Mouse (Mus musculus): ENCODE measurements around the gene Mcrip2.

The Mcrip2 gene

DNA sequence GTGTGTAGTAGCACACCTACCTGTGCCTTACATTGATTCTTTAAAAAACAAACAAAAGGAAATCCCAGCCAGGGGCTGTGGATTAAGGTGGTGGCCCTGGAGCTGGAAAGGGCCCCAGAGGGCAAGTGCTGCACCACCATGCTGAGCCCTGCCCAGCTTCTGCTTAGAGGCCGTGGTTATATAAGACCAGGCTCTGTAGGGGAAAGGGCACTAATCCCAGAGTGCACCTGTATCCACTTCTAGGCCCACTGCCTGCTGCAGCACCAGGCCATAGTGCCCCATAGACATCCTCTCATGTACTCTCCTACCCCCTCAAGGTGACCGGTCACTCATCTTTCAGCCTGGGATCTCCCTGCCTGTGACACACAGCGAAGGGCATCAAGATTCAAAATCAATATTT lies 2.4 kb downstream of the Mcrip2 start:
- no peak for DNase-seq (ENCODE audit: low read depth, low spot score)

DNA sequence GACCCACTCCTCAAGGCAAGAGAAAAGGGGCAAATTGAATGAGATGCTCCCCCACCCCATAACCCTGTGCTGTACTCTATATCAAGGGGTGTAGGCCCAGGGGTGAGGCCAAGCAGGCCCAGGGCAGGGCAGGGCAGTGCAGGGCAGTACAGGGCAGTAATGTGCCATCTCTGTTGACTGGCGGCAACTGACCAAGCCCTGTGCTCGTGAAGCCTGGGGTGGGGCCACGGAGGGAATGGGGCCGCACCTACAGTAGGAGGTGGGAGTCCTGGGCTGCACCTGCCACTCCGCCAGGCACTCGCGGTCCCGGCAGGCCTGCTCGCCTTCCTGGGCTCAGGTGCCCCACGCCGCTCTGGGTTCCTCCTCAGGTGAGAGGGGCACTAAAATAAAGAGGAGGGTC lies 3.3 kb downstream of the Mcrip2 start:
- DNase-seq (ENCODE audit: low read depth, low spot score) = no peak

DNA sequence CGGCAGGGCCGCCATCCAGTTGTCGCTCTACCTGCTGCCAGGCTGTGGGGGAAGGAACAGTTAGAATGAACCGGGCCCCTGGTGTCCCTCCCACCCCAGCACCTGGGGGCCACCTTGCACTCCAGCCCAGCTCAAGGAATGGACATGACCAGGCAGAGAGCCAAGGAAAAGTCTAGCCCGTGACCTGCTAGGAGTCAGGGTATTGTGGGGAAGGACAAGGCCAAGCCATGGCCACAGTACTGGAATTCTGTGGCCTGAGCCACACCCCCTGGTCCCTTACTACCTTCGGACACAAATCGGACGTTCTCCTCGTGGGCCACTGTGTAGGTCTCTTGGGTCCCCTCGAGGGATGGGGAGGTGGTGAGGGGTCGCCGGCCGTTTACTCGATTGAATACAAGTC lies 4.3 kb downstream of the Mcrip2 start:
- no peak for DNase-seq (ENCODE audit: low read depth, low spot score)

DNA sequence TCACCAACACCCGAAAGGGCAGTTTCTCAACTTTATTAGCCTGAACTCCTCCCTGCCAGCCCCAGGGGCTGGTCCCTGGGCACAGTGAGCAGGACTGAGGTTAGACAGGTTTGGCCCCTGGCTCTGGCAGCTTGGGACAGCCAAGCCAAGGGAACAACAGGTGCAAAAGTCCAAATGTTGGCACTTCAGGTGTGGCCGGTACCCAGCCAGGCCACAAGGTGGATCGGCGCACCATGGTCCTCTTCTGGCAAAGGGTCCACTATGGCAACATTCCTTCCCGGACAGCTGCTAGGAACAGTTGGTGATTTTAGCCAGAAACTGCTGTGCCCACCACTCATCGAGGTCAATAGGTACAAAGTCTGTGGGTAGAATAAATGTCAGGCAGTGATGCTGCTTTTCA lies 4.9 kb downstream of the Mcrip2 start:
- DNase-seq (ENCODE audit: low read depth, low spot score) = no peak

DNA sequence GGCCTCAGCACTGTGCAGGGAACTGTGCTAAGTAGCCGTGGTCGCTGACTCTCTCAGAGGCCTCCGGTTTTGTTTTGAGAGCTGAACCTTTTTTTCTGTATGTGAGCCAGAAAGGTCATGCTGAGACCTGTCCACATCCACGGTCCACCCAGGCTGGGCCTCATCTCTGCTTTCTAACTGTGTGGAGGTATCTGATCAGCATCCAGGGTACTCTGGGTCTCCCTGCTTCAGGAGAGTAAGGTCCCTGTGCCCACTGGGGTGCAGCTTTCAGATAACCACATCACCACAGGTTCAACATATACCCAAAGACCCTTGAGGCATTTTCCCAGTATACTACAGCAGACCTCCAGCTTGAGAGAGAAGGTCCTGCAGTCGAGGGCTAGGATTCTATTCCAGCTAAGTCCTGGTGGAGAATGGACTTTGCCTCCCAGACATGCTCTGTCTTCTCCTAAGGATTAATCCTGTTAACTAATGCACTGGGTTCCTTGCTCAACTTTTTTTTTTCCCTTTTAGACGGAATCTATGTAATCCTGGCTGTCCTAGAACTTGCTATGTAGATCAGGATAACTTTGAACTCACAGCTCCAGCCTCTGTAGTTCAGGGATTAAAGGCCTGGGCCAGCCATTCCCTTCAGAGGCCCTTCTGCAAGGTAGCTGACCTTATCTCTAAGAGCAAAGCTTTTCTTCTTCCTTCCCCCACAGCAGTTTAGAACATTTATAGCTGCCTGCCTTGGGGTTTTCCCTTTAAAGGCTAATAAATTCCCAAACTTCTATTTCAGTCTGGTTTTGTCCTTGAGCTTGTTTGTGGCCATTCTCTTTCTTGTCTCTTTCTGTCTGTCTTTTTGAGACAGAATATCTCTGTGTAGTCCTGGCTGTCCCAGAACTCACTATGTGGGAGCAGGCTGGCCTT lies 6.6 kb downstream of the Mcrip2 start:
- no peak for DNase-seq (ENCODE audit: low read depth, low spot score)

DNA sequence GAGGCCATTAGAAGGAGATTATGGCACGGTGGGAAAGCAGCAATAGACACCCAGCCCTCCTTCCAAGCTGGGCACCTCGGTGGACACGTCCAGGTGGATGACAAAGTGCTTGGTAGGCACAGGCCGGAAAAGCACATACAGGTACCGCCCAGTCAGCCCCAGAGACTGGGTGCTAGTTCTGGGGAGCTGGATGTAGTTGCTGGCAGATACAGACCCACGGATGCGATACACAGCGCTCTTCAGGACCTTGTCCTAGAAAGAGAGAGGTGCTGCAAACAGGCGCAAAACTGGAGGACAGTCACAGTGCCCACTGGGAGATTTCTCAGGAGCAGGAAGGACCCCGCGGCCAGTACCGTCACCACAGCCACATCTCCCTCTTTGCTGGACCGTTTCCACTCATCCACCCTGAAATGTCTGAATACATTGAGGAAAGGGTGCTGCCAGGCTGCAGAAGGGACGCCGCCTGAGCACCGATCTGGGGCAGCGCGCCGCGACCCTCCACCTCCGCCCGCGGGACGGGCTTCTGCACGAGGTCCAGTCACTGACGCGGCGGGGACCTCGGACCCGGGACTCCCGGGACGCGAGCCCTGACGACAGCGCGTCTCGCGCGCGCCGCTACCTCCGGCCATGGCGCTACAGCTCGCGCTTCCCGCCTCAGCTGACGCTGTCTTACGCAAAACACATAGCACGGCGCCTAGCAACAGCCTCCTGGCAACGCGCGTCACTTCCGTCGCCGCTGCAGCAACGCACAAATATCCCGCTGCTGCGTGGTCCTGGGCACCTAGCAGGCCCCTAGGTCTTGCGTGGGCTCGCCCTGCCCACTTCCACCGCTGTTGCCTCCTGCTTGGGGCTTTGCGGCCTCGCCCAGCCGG lies 7.5 kb downstream of the Mcrip2 start, which contains the start of gene Wdr90:
Gene Wdr90, minus strand, starts transcription at position 670 of the 872 bp plus-strand sequence.
- DNase-seq (ENCODE audit: low read depth, low spot score) = peak; percentile 93

DNA sequence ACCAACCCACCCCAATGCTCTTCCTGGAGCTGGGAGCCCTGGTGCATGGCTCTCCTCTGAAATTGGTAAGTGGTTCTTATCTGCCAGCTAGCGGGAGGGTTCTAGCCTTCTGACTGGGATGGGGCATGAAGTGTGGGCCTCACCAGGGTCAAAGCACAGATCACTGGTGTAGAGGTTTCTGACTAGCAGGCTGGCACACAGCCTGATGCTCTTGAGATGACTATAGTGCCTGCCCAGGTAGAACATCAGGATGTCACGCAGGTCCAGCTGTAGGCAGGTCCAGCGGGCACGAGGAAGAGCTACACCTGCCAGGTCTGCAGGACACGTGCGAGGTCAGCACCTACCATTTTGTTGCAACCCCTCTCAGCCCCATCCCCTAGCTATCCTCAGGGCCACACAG lies 8.3 kb downstream of the Mcrip2 start:
- DNase-seq (ENCODE audit: low read depth, low spot score) = no peak

DNA sequence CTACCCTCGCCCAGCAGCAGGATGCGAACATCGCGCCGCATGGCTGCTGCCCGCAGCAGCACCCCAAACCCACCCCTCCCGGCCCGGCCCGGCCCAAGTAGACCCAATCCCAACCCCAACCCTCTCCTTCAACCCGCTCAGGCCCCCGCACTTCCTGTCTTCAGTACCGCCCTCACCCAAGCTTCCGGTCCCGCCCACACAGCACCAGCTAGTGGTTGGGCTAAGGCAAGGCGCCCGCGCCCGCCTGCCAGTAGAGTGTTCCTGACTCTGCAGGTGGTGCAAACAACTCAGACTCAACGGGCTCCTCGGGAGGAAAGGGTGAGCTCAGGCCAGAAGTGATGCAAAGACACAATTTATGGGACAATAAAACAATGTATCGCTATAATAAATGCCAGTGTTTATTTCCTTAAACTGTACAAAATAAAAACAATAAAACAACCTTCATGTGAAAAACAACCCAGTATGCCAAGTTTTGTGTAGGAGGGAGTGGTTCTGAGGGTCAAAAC lies 24.1 kb downstream of the Mcrip2 start, which contains the start of gene Rhot2:
Gene Rhot2, minus strand, starts transcription at position 456 of the 506 bp plus-strand sequence.
- peak; percentile 94 for DNase-seq (ENCODE audit: low read depth, low spot score)

DNA sequence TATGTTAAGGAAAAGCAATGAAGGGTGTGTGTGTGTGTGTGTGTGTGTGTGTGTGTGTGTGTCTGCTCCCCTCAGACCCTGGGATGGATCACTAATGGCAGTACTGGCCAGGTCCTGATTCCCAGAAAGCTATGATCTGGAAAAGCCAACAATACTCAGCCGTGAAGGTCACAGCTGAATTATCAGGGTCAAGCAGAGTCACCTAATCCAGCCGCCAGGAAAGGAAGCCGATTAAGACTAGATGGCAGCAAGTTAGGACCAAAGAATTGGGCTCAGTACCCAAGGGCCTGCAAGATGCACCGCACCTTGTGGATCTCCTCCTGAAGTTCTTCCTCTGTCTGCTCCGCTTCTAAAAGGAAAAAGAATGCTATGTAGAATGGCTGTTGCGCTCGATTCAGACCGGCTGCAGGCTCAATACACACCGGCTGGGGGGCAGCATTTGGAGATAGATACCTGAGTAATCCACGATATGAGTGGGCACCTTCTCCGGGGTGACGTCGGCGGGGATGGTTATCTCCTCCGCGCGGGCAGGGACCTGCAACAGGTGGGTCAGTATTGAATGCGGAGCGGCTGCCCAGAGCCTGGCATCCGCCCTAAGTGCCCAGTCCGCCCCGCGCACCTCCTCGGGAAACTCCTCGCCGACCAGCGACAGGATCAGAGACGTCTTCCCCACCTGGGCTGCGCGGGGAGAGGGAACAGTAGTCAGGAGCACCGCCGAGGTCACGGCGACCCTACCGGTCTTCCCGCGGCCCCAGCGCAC lies 24.7 kb downstream of the Mcrip2 start:
- no peak for DNase-seq (ENCODE audit: low read depth, low spot score)

DNA sequence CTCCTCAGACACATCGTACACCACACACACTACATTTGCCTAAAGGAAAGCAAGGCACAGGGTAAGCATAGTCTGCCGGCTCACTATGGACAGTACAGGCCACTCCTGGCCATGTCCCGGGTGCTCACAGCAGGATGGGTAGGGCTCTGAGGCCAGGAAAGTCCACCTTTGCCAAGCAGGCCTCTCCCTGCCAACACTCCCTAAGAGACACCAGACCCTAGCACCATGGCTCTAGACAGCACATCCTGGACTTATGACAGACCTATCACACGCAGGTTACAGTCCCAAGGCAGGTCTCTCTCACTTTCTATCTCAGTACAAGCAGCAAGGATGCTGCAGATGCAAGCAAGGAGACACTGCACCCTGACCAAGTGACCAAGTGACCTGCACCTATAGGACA lies 25.4 kb downstream of the Mcrip2 start:
- DNase-seq (ENCODE audit: low read depth, low spot score) = no peak

DNA sequence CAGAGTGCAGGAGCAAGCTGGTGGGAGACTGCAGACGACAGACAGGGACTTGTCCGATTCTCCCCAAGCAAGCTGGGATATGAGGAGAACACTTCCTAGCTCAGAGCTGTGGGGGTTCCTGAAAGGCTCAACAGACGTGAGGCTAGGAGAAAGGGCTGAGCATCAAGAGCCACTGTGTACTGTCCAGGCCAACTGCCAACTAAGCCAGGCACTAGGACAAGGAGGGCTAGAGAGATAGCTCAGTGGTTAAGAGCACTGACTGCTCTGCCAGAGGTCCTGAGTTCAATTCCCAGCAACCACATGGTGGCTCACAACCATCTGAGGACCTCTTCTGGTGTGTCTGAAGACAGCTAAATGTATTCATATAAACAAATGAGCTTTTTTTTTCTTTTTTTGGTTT lies 26.1 kb downstream of the Mcrip2 start:
- no peak for DNase-seq (ENCODE audit: low read depth, low spot score)

DNA sequence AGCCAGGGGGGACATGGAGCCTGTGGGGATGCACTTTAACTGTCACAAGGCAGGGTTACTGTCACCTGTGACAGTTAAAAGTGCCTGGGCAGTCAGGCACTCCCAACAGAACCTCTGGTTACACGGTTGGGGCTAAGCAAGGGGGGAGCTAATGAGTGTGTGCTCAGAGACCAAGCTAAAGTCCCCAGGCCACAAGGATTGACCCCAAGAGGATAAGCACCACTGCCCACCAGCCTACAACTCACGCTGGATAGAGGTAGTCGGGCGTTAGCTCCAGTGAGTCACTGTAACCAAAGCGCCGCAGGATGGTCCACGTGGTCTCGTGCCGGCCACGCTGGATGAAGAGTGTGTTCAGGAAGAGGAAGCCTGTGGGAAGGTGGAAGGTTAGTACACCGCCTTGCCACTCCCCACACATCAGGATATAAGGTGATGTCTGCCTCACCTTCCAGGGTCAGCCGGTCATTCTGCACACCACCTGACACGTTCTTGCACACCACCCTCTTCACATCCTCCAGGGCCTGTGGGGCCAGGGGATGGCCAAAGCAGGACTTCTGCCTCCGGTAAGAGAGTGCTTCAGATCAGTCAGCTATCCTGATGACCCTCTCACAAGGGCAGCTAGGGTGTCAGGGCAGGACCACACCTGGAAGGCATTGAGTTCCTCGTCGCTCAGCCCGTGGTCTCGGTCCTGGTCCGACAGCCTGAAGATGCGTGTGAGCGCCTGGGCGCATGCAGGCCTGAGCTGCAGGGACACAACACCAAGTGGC lies 27.3 kb downstream of the Mcrip2 start, which contains the start of gene Gm20683:
Gene Gm20683, minus strand, starts transcription at position 647 of the 764 bp plus-strand sequence.
- no peak for DNase-seq (ENCODE audit: low read depth, low spot score)

DNA sequence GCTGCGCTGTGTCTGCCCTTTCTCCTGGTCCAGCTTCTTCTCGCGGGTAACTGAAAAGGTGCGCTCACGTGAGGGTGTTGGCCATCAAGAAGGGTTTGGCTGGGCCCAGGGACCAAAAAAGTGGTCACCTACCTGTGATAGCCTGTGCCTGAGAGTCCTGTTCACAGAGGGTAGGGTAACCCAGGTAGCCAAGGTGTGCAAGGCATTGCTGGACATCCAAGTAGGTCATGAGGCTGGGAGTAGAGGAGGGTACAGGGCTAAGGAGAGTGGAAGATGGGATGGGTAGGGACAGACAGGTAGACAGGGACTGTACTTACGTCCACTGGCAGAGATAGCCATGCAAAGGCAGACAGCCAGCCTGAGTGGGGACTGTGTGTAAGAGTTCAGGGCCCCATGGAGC lies 28.0 kb downstream of the Mcrip2 start:
- no peak for DNase-seq (ENCODE audit: low read depth, low spot score)

DNA sequence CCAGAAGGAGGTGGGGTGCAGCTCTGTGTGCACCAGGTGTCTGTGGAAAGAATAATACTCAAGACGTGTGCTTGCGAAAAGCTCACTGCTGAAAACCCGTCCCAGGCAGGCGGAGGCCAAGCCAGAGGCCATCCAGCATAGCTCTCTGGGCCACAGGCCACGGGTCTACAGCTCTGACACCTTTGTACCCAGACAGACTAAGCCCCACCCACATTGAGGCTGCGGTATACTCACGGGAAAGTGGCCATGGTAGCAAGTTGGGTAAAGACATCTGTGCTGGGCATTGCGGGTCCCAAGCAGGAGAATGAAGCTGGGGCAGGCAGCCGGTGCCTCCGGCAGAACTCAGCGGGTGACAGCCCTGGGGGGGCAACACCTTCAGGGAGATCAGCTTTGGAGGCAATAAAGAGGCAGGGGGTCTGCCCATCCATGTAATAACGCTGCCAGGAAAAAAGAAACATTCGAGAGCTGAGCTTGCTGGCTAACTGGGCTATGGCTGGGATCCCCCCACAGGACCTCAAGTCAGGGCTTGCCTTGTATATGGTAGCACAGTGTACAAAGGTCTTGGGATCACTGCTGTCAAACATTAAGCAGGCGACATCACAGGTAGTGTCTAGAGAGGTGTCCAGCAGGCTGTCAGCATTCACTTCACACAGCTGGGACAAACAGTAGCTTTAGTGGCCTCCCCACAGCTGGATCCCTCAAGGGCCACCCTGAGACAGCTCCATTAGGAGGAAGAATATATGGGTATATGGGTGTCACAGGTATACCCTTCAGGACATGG lies 28.9 kb downstream of the Mcrip2 start:
- DNase-seq (ENCODE audit: low read depth, low spot score) = no peak

DNA sequence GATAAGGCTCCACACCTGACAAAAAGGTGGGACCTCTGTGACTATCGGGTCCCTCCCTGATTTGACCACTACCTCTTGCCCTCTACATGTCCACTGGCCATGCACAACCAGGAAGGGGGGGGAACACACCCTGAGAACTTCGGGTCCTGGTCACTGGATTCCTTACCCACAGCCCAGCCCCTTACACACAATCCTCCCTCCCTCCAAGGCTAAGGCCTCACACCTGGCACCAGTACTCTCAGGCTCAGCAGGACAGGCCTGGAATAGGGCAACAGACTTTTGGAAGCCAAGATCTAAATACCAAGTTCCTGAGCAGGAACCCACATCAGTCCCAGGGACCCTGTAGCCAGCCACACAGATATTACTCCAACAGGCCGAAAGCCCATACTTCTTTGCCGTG lies 29.7 kb downstream of the Mcrip2 start:
- DNase-seq (ENCODE audit: low read depth, low spot score) = no peak

DNA sequence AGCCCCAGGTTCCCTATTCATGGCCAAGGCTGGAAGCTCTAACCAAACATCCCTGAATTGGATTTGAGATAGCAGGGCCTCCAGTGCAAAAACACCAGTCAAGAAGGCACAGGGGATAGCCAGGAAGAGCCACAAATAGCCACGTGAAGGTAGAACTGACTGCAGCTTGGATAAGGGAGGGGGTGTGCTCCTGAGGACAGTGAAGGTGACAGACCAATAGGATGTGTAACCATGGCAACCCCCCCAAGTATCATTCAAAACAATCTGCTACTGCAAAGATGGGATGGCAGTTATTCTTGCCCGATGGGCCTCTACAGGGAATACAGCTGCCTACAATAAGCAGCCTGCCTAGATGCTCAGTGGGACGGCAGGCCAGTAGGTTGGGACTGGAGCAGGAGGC lies 31.0 kb downstream of the Mcrip2 start:
- no peak for DNase-seq (ENCODE audit: low read depth, low spot score)

DNA sequence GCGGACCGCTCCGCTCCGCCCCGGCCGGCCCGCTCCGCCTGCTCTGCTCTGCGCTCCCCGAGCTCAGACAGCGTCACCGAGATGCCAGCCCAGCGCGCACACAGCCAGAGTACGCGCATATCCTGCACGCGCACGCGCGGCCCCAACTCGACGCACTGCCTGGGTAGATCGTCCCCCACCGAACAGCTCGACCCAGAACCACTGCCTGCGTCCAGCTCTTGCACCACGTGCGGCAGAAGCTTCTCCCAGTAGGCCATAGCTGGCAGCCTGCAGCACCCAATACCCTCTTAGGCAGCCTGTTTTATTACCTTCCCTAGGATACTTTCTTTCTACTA lies 31.5 kb downstream of the Mcrip2 start, which contains the start of gene Rhbdl1:
Gene Rhbdl1, minus strand, starts transcription at position 220 of the 335 bp plus-strand sequence.
- DNase-seq (ENCODE audit: low read depth, low spot score) = no peak

DNA sequence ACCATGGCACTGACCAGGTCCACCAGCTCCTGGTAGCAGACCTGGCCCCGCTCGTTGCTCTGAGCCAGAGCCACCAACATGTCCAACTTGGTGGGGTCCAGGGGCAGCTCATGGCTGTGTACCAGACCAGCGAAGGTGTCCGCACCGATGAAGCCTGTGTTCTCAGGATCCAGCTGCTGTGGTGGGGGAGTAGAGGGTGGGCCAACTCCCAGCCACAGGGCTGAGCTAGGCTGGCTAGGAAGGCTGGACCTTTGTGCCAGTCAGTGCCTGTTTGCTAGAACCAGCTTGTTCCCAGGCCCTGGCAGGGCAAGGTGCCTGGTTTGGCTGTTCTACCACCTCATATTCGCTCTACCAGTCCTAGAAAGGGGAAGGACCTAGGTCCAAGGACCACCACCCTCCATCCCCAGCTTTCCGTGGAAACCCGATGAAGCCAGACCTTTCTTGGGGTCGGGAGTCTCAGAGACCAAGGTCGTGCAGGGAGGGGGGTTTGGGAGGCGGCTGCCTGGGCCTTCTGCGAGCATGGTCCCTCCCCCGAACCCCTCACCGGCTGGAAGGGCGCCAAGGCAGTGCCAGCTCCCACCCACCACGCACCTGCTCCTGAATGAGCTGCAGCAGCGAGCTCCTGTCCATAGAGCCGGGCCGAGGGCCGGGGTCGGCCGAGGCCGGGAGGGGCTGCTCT lies 32.0 kb downstream of the Mcrip2 start:
- DNase-seq (ENCODE audit: low read depth, low spot score) = no peak

DNA sequence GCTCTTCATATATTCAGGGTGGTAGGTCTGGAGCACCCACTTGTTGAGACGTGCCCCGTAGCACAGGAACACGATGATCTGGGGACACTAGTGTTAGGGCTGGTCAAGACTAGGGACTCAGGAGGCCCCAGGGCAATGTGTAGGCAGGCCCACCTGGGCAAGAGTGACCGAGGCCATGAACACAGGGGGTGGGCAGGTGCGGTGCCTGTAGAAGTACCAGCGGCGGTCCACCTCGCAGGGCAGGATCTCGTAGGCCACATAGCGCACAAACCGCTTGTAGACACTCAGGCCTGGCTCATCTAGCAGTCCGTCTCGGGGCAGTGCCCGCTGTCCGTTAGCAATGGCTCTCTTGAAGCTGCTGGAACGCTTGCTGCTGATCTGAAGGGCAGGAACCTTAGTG lies 32.7 kb downstream of the Mcrip2 start:
- DNase-seq (ENCODE audit: low read depth, low spot score) = no peak

Measured in A20 (cell line).